Mouse (Mus musculus): ENCODE measurements around the gene Cryl1.

GRCm38 (mm10) chr14:57409106-57409505, 10.8 kb upstream of the Cryl1 start:
- TF ChIP-seq GATA1 (IDR thresholded peaks at IDR 0.05; ENCODE audit: borderline replicate concordance, low read length) (no peak), CTCF (IDR thresholded peaks at IDR 0.05; ENCODE audit: low read depth, low read length) (no peak), TAL1 (conservative IDR thresholded peaks at IDR 0.05; ENCODE audit: low read depth, low read length) (no peak), POLR2AphosphoS5 (IDR thresholded peaks at IDR 0.05; ENCODE audit: insufficient replicate concordance, low read depth, low read length) (no peak), GATA2 (IDR thresholded peaks at IDR 0.05; ENCODE audit: borderline replicate concordance, low read depth, low read length) (no peak)

Measured in G1E (cell line).